Mouse (Mus musculus) heart, postnatal 0 days (tissue): ENCODE results near the gene Rplp2. TPM values are rescaled to one million over a fixed set of nuclear protein-coding genes. Genes with fewer than 3 reads are reported as not detected.
"Not testable (repeated sequence)": the region's sequence is repeated elsewhere in the genome, so short reads cannot be mapped to it uniquely, and the experiment has no call there.

Experiments
- ATAC-seq: fragments of 200-750 bp; cut with Nextera tagmentation; 2 replicates; pipeline ENCODE4 v1.8.0; 2017; ENCODE audit warnings: low read depth, moderate number of reproducible peaks, moderate library complexity; ENCODE audit not compliant: insufficient read depth
- DNase-seq: peaks from one replicate; pipeline ENCODE4 v3.0.0-alpha.2; 2016; ENCODE audit warnings: low spot score
- H3K27ac ChIP-seq: fragments of 300-500 bp; sonication (generic); 2 replicates; pipeline ENCODE4 v1.5.1; 2014; ENCODE audit warnings: low read depth, mild to moderate bottlenecking
- H3K27me3 ChIP-seq: fragments of 300-500 bp; sonication (generic); 2 replicates; pipeline ENCODE4 v1.6.1; 2014; ENCODE audit warnings: low read length, mixed read lengths; ENCODE audit not compliant: control insufficient read depth, insufficient read depth
- H3K36me3 ChIP-seq: fragments of 300-500 bp; sonication (generic); replicated peaks from 2 replicates; pipeline ENCODE4 v1.6.1; 2014; ENCODE audit warnings: low read length, mixed read lengths; ENCODE audit not compliant: control insufficient read depth, insufficient read depth
- H3K4me1 ChIP-seq: fragments of 300-500 bp; sonication (generic); 2 replicates; pipeline ENCODE4 v1.6.1; 2014; ENCODE audit warnings: antibody characterized with exemption; ENCODE audit not compliant: control insufficient read depth, insufficient read depth
- H3K4me2 ChIP-seq: fragments of 300-500 bp; sonication (generic); 2 replicates; pipeline ENCODE4 v1.6.1; 2014; ENCODE audit warnings: low read depth, mild to moderate bottlenecking, low read length, moderate library complexity
- H3K4me3 ChIP-seq: fragments of 300-500 bp; sonication (generic); 2 replicates; pipeline ENCODE4 v1.5.1; 2014; ENCODE audit warnings: low read depth, low read length
- H3K9ac ChIP-seq: fragments of 300-500 bp; sonication (generic); replicated peaks from 2 replicates; pipeline ENCODE4 v1.6.1; 2014; ENCODE audit warnings: low read depth, low read length, mixed read lengths
- H3K9me3 ChIP-seq: fragments of 300-500 bp; sonication (generic); replicated peaks from 2 replicates; pipeline ENCODE4 v1.6.1; 2016; ENCODE audit warnings: low read length; ENCODE audit not compliant: control insufficient read depth
- CTCF ChIP-seq: IDR thresholded peaks from 2 replicates; pipeline ENCODE4 v1.5.1; 2016; ENCODE audit warnings: antibody characterized with exemption, control low read depth, low read depth
- EP300 ChIP-seq: IDR thresholded peaks from 2 replicates; pipeline ENCODE4 v1.6.1; 2016; ENCODE audit warnings: antibody characterized with exemption, low read depth
- WGBS: fragments of 180-500 bp; shearing (Covaris S2); extraction: QIAGEN DNeasy Blood & Tissue Kit; methylation state at CpG from one replicate; pipeline ENCODE4 v1.1.7; 2014; 5-methylcytosine and 5-hydroxymethylcytosine counted together
- polyA plus RNA-seq: library from polyadenylated mRNA; unstranded; fragments of >200 nt; fragmentation: Nextera tagmentation; extraction: Ambion mirVana; gene quantifications from 2 replicates; pipeline ENCODE4 v1.2.1, GENCODE M21; 2015
- total RNA-seq: library from RNA; depleted of rRNA; stranded (reverse); fragments of >200 nt; gene quantifications from 2 replicates; pipeline ENCODE4 v1.2.3, GENCODE M21; 2014; ENCODE audit warnings: low replicate concordance; rRNA removed

Gene Rplp2
- total RNA-seq (302 and 309 TPM in 2 replicates), polyA plus RNA-seq (880 and 926 TPM in 2 replicates)

DNA sequence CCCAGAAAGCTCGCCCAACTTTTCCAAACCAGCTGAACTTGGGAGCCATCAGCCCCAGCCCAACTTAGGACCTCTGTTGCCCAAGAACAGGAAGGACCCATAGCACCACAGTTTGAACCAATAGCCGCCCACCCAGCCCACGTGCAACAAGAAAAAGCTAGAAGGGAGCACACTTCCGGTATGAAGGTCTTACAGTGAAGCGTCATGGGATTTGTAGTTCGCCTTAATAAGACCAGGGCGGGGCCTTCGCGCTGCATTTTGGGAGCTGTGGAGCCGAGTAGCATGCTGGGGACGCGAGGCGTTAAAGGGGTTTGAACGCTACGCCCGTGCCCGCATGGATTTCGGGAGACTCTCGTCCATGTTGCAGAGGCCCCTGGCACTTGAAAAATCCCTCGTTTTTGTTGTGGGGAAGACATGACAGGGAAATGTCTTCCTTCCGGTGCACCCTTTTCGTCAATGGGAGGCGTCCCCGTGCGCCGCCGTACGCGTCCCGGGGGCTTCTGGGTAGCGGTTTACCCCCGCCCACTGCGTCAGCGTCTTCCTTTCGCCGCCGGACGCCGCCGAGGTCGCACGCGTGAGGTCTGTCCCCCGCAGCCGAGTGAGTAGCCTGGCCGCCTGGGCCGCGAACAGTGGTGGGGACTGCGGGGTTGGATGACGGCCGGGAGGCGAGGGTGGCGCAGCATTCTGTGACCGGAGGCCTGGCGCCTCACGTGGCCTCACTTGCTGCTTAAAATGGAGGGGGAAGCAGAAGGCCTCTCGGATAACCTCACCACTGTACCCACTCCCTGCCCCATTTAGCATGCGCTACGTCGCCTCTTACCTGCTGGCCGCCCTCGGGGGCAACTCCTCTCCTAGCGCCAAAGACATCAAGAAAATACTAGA, at the start of gene Rplp2:
Rplp2 (plus strand) TSS at position 261 of the 882 bp plus-strand sequence.
- Histone ChIP-seq H3K4me3 (peak within 1 kb of the TSS; percentile 71), H3K9ac (peak within 1 kb of the TSS; percentile 82), H3K4me2 (peak within 1 kb of the TSS; percentile 71), H3K9me3 (no peaks in the 10 kb centered on the region), H3K4me1 (peaks cover 20% of the 10 kb centered on the region), H3K36me3 (peaks cover 25% of the 10 kb centered on the region), H3K27ac (peak within 1 kb of the TSS; percentile 89), H3K27me3 (no peaks in the 10 kb centered on the region)
- WGBS: under 1% methylated on average over 63 of the region's 63 CpGs
- peak; percentile 91 for ATAC-seq
- TF ChIP-seq EP300 (peak; percentile 94), CTCF (no peak)
- peak; percentile 94 for DNase-seq

DNA sequence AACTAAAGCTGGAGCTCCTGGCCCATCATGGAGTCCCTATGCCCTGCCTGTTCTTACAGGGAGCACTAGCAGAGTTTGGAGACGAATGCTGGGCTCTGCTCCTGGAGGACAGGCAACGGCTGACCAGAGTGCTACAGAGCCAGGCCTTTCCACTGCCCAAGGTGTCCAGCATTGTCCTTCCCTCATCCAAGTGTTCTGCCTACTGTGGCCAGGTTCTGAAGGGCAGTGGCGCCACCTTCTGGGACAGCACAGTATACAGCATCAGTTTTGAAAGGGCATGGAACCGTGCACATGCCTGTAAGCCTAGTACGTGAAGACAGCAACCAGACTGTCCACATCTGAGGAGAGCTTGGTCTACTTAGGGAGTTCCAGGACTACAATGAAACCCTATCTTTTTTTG, 43.9 kb upstream of the Rplp2 start:
- Histone ChIP-seq H3K9ac (no peak overlapping the region), H3K4me3 (no peak overlapping the region), H3K4me2 (no peak overlapping the region), H3K27ac (no peak overlapping the region), H3K36me3 (peaks cover 47% of the 10 kb centered on the region), H3K9me3 (no peaks in the 10 kb centered on the region), H3K4me1 (no peaks in the 10 kb centered on the region), H3K27me3 (no peaks in the 10 kb centered on the region)
- peak; percentile 78 for ATAC-seq
- TF ChIP-seq EP300: no peak
- TF ChIP-seq CTCF: peak; percentile 81
- peak; percentile 66 for DNase-seq
- 31% methylated on average over 5 of the region's 5 CpGs for WGBS

DNA sequence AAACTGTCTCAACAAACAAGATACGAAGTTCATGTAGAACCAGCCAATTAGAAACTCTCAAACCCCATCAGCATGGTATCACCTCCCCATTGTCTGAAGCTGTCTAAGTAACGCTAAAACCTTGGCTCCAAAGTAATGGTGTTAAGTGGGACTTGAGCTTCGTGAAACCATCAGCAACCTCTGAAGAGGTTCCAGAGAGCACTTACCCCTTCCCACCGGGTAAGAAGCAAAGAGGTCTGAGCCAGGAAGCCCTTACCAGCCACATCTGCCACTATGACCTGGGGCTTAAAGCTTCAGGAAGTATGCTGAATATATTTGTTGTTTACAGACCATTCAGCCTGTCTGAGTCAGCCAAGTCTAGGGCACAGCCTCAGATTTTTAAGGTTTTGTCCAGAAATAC, 41.7 kb upstream of the Rplp2 start:
- DNase-seq: no peak
- no peak overlapping the region for H3K4me3 ChIP-seq
- H3K9ac ChIP-seq: no peak overlapping the region
- 69% methylated on average over 4 of the region's 4 CpGs for WGBS
- H3K4me2 ChIP-seq: no peak overlapping the region
- no peaks in the 10 kb centered on the region for H3K4me1 ChIP-seq
- TF ChIP-seq EP300 (no peak), CTCF (no peak)
- peaks cover 41% of the 10 kb centered on the region for H3K36me3 ChIP-seq
- H3K9me3 ChIP-seq: no peaks in the 10 kb centered on the region
- ATAC-seq: no peak
- H3K27me3 ChIP-seq: no peaks in the 10 kb centered on the region
- no peak overlapping the region for H3K27ac ChIP-seq

DNA sequence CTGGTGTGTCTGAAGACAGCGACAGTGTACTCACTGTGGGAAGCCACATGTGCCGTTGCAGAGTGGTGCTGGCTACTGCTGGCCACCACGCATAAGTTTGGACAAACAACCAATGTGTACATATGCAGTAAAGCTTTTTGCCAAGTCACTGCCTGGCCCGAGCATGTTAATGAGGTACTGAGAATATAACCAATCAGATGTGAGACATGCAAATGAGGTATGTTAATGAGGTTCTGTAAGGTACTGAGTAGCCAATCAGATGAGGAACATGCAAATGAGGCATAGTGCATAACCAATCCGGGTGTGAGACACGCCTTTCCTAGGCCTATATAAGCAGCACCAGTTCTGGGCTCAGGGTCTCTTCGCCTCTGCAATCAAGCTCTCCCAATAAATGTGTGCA, 39.5 kb upstream of the Rplp2 start:
- H3K9me3 ChIP-seq, H3K27me3 ChIP-seq, H3K9ac ChIP-seq, DNase-seq, H3K4me1 ChIP-seq, H3K4me3 ChIP-seq, H3K27ac ChIP-seq, ATAC-seq, H3K4me2 ChIP-seq: not testable (repeated sequence)
- H3K36me3 ChIP-seq: peaks cover 20% of the 10 kb centered on the region
- WGBS: 92% methylated on average over 7 of the region's 7 CpGs

DNA sequence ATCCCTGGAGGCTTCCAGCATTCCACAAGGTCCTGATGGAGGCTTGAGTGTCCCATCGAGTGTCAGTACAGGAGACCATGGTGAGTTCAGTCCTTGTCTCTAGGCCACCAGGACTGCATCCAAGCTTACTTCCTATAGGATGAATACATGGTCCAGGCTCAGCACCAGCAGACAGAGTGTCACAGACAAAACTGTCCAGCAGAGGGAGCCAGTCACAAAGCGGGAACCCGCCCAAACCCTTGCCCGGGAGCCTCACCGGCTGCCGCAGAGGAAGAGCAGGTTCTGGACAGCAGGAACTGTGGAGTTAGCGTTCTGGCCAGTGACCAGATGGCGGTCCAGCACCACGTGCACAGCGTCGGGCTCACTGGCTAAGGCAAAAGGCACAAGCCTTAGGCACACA, 38.3 kb upstream of the Rplp2 start:
- peak; percentile 85 for DNase-seq
- peak; percentile 92 for TF ChIP-seq CTCF
- TF ChIP-seq EP300: no peak
- no peaks in the 10 kb centered on the region for H3K9me3 ChIP-seq
- 9% methylated on average over 11 of the region's 11 CpGs for WGBS
- no peak overlapping the region for H3K9ac ChIP-seq
- ATAC-seq: peak; percentile 77
- no peak overlapping the region for H3K27ac ChIP-seq
- H3K4me2 ChIP-seq: no peak overlapping the region
- no peak overlapping the region for H3K4me3 ChIP-seq
- H3K27me3 ChIP-seq: no peaks in the 10 kb centered on the region
- H3K4me1 ChIP-seq: no peaks in the 10 kb centered on the region
- peaks cover 20% of the 10 kb centered on the region for H3K36me3 ChIP-seq
